Mouse (Mus musculus) bone marrow, adult 2 months (tissue): ENCODE results near the gene L3mbtl4.

Experiments used
- CTCF ChIP-seq: fragments of 200-500 bp; IDR thresholded peaks from 2 replicates; pipeline ENCODE4 v1.5.1; 2011; ENCODE audit warnings: low read length, control low read depth; ENCODE audit not compliant: control insufficient read depth, insufficient read depth
- POLR2A ChIP-seq: fragments of 200-500 bp; IDR thresholded peaks from 2 replicates; pipeline ENCODE4 v1.6.1; 2011; ENCODE audit warnings: low read depth, mild to moderate bottlenecking, control low read depth, low read length, borderline replicate concordance; ENCODE audit not compliant: control insufficient read depth

- TF ChIP-seq POLR2A, result no peak
- TF ChIP-seq CTCF, result no peak
Measured at GRCm38 (mm10) chr17:68322607-68323006, 49.0 kb downstream of the L3mbtl4 start.
